Mouse (Mus musculus): ENCODE data around the gene Nacc1. TPM values are rescaled to one million over a fixed set of nuclear protein-coding genes. Genes with fewer than 3 reads are reported as not detected.
A peak's percentile ranks its signal among the peaks of the same experiment; 100 is the strongest.

The Nacc1 gene
- polyA plus RNA-seq, 1 experiment from 2014 or later: 10.7 TPM

GRCm38 (mm10) chr8:84698288-84698687, 10.6 kb upstream of the Nacc1 start:
- 87% methylated on average over 5 of the region's 5 CpGs for WGBS
- Histone ChIP-seq H3K4me2 (no peak overlapping the region), H3K27me3 (peaks cover 11% of the 10 kb centered on the region), H3K4me3 (no peak overlapping the region), H3K9me3 (replicated peaks) (no peaks in the 10 kb centered on the region), H3K27ac (no peak overlapping the region), H3K4me1 (replicated peaks) (peaks cover 26% of the 10 kb centered on the region), H3K36me3 (peaks cover 36% of the 10 kb centered on the region), H3K9ac (no peak overlapping the region)
- no peak for ATAC-seq (replicated peaks; ENCODE audit: insufficient number of reproducible peaks, insufficient read depth, low FRiP score, low read depth)

DNA sequence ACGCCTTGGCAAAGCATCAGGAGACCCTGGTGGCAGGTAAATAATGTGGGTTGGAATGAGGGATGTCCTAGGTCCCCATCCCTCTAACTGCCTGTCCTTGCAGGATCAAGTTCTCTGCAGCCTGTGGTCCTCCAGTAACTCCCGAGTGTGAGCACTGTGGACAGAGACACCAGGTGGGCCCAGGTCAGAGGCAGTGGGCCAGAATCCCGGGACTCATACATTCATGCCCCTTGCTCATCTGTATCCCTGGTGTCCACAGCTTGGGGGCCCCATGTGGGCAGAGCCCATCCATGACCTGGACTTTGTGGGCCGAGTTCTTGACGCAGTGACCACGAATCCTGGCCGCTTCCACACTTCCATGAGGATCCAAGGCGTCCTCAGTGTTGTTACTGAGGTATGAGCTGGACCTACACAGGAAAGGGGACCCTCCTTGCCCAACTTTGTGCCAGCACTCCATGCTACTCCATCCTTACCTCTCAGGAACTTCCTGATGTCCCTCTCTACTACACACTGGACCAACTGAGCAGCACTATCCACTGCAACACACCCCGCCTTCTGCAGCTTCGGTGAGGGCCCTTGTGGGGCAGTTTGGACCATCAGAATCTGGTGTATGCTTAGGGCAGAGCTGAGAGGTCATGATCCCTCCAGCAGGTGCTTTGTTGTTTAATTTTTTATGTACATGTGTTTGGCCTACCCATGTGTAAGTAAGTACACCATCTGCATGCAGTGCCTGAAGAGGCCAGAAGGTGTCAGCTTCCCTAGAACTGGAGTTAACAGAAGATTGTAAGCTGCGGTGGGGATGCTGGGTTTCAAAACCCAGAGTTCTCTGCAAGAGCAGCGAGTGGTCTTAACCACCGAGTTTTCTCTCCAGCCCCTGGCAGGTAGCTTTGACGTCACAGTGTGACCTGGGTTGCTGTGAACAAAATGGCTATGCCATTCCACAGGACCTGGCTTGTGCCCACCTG, 9.8 kb upstream of the Nacc1 start:
- Histone ChIP-seq H3K36me3 (peaks cover 41% of the 10 kb centered on the region), H3K4me3 (no peak overlapping the region), H3K27ac (no peak overlapping the region), H3K9me3 (replicated peaks) (no peaks in the 10 kb centered on the region), H3K4me2 (no peak overlapping the region), H3K4me1 (replicated peaks) (peaks cover 20% of the 10 kb centered on the region), H3K9ac (no peak overlapping the region), H3K27me3 (peaks cover 2% of the 10 kb centered on the region; the same call in 1 of the 2 replicates)
- 87% methylated on average over 14 of the region's 14 CpGs for WGBS
- no peak for ATAC-seq (replicated peaks; ENCODE audit: insufficient number of reproducible peaks, insufficient read depth, low FRiP score, low read depth)

GRCm38 (mm10) chr8:84695140-84695539, 7.5 kb upstream of the Nacc1 start:
- H3K9ac ChIP-seq: no peak overlapping the region
- no peak overlapping the region for H3K4me2 ChIP-seq
- peaks cover 54% of the 10 kb centered on the region for H3K36me3 ChIP-seq
- no peak overlapping the region for H3K4me3 ChIP-seq
- ATAC-seq (replicated peaks; ENCODE audit: insufficient number of reproducible peaks, insufficient read depth, low FRiP score, low read depth): no peak
- no peaks in the 10 kb centered on the region for H3K9me3 ChIP-seq (replicated peaks)
- no peaks in the 10 kb centered on the region for H3K27me3 ChIP-seq
- 92% methylated on average over 6 of the region's 6 CpGs for WGBS
- no peak overlapping the region for H3K27ac ChIP-seq
- H3K4me1 ChIP-seq (replicated peaks): peaks cover 15% of the 10 kb centered on the region

GRCm38 (mm10) chr8:84693332-84693731, 5.7 kb upstream of the Nacc1 start:
- no peak for ATAC-seq (replicated peaks; ENCODE audit: insufficient number of reproducible peaks, insufficient read depth, low FRiP score, low read depth)
- H3K36me3 ChIP-seq: peaks cover 52% of the 10 kb centered on the region
- no peak overlapping the region for H3K27ac ChIP-seq

GRCm38 (mm10) chr8:84689091-84689915, 1.6 kb upstream of the Nacc1 start:
- Histone ChIP-seq H3K9ac (peak overlapping the region; percentile 79), H3K4me2 (peak overlapping the region; percentile 96), H3K9me3 (replicated peaks) (no peaks in the 10 kb centered on the region), H3K4me1 (replicated peaks) (peaks cover 47% of the 10 kb centered on the region), H3K4me3 (peak overlapping the region; percentile 86), H3K36me3 (peaks cover 18% of the 10 kb centered on the region; the same call in 1 of the 2 replicates), H3K27me3 (no peaks in the 10 kb centered on the region), H3K27ac (peak overlapping the region; percentile 75)
- WGBS: 0% methylated on average over 47 of the region's 47 CpGs
- peak; percentile 75 for ATAC-seq (replicated peaks; ENCODE audit: insufficient number of reproducible peaks, insufficient read depth, low FRiP score, low read depth)

More at GRCm38 (mm10) chr8:84693332-84693731, 5.7 kb upstream of the Nacc1 start:
- Histone ChIP-seq H3K9me3 (replicated peaks) (no peaks in the 10 kb centered on the region), H3K4me2 (no peak overlapping the region), H3K4me3 (no peak overlapping the region), H3K9ac (no peak overlapping the region), H3K4me1 (replicated peaks) (peaks cover 20% of the 10 kb centered on the region), H3K27me3 (no peaks in the 10 kb centered on the region)
- 73% methylated on average over 4 of the region's 4 CpGs for WGBS

DNA sequence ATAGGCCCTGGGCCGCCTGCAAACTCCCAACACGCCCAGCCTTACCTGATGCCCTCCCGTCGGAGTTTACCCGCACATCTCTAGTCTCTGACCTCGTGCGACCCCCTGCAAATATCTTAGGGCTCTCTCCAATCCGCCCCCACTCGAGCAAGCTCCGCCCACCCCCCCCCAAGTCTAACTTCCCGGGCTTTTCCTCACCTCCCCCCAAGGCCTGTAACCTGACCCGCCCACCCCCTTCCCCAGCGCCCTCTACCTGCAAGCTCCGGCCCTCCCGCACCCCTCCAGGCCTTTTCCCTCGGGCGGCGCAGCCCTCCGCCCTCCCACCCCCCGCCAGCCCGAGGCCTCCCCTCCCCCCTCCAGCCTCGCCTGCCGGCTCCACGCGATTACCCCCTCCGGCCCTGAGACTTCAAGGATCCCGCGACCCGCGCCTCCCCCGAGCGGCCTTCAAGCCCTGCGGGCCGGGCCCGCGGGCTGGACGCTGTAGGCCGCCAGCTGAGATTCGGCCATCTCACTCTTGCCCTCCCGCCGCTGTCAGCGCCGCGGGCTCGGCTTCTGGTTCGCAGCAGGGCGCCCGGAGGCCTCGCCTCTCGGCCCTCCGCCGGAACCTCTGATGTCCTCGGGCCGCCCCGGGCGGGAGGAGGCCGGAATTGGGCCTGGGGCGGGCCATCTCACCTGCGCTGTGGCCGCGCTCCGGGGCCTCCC, 508 bp downstream of the Nacc1 start:
- peak; percentile 45 for ATAC-seq (replicated peaks; ENCODE audit: insufficient number of reproducible peaks, insufficient read depth, low FRiP score, low read depth)
- Histone ChIP-seq H3K4me2 (peak overlapping the region; percentile 78), H3K9me3 (replicated peaks) (no peaks in the 10 kb centered on the region), H3K4me1 (replicated peaks) (peaks cover 55% of the 10 kb centered on the region), H3K27me3 (no peaks in the 10 kb centered on the region), H3K9ac (peak overlapping the region; percentile 96), H3K27ac (peak overlapping the region; percentile 88), H3K4me3 (peak overlapping the region; percentile 79), H3K36me3 (peaks cover 10% of the 10 kb centered on the region; the same call in 1 of the 2 replicates)
- WGBS: under 1% methylated on average over 53 of the region's 62 CpGs

- WGBS: 14% methylated on average over 20 of the region's 20 CpGs
- peak within 1 kb of the TSS; percentile 88 for H3K27ac ChIP-seq
- ATAC-seq (replicated peaks; ENCODE audit: insufficient number of reproducible peaks, insufficient read depth, low FRiP score, low read depth): no peak
- peaks cover 6% of the 10 kb centered on the region; the same call in 1 of the 2 replicates for H3K36me3 ChIP-seq
- H3K9me3 ChIP-seq (replicated peaks): no peaks in the 10 kb centered on the region
- H3K4me2 ChIP-seq: peak within 1 kb of the TSS; percentile 78
- H3K4me3 ChIP-seq: peak within 1 kb of the TSS; percentile 79
- H3K9ac ChIP-seq: peak within 1 kb of the TSS; percentile 96
- peaks cover 55% of the 10 kb centered on the region for H3K4me1 ChIP-seq (replicated peaks)
- no peaks in the 10 kb centered on the region for H3K27me3 ChIP-seq
These were observed 1.3 kb downstream of the Nacc1 start, which contains the start of gene Trmt1 for GRCm38 (mm10) chr8:84686191-84687002. TSS of gene Trmt1 (plus strand) at chr8:84686307.

DNA sequence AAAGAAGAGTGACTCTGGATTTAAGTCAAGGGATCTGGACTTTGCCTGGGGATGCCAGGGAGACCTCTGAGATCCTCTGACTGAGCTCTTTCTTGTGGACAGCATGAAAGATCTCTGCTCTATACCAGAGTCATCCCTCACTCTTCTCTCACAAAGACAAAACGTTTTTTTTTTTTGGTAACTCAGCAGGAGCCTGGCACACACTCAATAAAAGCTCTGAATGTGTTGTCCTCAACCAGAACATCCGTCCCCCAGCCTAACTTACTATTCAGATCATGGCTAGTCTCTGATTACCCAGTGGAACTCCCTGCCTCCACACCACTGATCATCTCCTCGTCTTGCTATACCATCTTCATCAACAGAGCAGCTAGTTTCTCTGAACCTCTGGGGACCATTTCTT, 3.1 kb downstream of the Nacc1 start:
- Histone ChIP-seq H3K4me1 (replicated peaks) (peaks cover 42% of the 10 kb centered on the region), H3K9me3 (replicated peaks) (no peaks in the 10 kb centered on the region), H3K4me2 (no peak overlapping the region), H3K4me3 (no peak overlapping the region), H3K36me3 (no peaks in the 10 kb centered on the region), H3K27ac (no peak overlapping the region), H3K9ac (no peak overlapping the region), H3K27me3 (no peaks in the 10 kb centered on the region)
- 54% methylated on average over 3 of the region's 3 CpGs for WGBS
- ATAC-seq (replicated peaks; ENCODE audit: insufficient number of reproducible peaks, insufficient read depth, low FRiP score, low read depth): no peak

- Histone ChIP-seq H3K4me2 (no peak overlapping the region), H3K36me3 (no peaks in the 10 kb centered on the region), H3K4me1 (replicated peaks) (peaks cover 30% of the 10 kb centered on the region), H3K9me3 (replicated peaks) (no peaks in the 10 kb centered on the region), H3K9ac (no peak overlapping the region), H3K27me3 (no peaks in the 10 kb centered on the region), H3K27ac (no peak overlapping the region), H3K4me3 (no peak overlapping the region)
- 59% methylated on average over 2 of the region's 2 CpGs for WGBS
- ATAC-seq (replicated peaks; ENCODE audit: insufficient number of reproducible peaks, insufficient read depth, low FRiP score, low read depth): no peak
These were observed 5.4 kb downstream of the Nacc1 start for GRCm38 (mm10) chr8:84682257-84682656.

- H3K9me3 ChIP-seq (replicated peaks): no peaks in the 10 kb centered on the region
- no peak overlapping the region for H3K4me2 ChIP-seq
- H3K27ac ChIP-seq: no peak overlapping the region
- no peak overlapping the region for H3K4me3 ChIP-seq
- no peak overlapping the region for H3K9ac ChIP-seq
- peaks cover 1% of the 10 kb centered on the region for H3K36me3 ChIP-seq
- no peaks in the 10 kb centered on the region for H3K27me3 ChIP-seq
- peaks cover 25% of the 10 kb centered on the region for H3K4me1 ChIP-seq (replicated peaks)
- no peak for ATAC-seq (replicated peaks; ENCODE audit: insufficient number of reproducible peaks, insufficient read depth, low FRiP score, low read depth)
- 64% methylated on average over 2 of the region's 2 CpGs for WGBS
These were observed 6.2 kb downstream of the Nacc1 start for GRCm38 (mm10) chr8:84681476-84681875.

All from heart, embryonic 15.5 days (tissue).